Mouse (Mus musculus) kidney, adult 18-20 months (tissue): ENCODE measurements around the gene Ptprm.

Experiments used
- DNase-seq: peaks from one replicate; pipeline ENCODE4 v3.0.0; 2021

Gene Ptprm

DNA sequence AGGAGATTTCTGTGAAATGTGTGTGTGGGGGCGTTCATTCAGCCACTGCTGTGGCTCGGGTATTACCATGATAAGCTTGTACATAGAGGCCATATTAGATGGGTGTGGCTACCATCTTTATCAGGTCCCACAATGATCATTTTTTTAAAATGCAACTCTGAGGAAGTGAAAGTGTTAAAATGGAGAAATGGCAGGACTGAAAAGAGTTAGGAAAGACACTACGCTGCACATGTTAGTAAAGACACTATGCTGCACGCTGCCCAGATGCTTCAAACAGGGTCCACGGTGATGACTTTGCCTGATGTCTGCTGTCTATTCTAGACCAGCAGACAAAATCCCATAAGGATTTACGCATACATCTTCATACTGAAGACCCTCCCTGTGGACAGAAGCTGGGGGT is 298.6 kb downstream of the Ptprm start:
- no peak for DNase-seq

GRCm38 (mm10) chr17:67054202-67054601 is 300.1 kb downstream of the Ptprm start:
- no peak for DNase-seq

- no peak for DNase-seq
These were observed 301.5 kb downstream of the Ptprm start for GRCm38 (mm10) chr17:67052624-67053314.

DNA sequence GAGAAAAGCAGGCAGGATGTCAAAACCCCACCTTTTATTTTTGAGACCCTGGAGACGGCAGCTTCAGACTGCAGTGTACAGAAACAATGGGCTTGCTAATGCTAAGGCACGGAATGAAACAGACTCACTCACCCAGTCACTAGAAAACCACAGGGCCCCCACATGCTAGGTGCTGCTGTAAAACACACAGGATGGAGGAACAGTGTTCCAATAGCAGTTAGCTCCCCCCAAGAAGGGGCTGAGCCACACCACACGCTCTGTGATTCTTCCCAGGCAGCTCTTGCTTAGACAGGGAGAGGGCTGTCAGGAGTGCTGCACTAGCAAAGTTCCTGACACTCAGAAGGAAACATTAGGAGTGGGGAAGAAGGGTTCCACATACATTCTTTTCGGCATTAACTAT is 306.6 kb downstream of the Ptprm start:
- no peak for DNase-seq

DNA sequence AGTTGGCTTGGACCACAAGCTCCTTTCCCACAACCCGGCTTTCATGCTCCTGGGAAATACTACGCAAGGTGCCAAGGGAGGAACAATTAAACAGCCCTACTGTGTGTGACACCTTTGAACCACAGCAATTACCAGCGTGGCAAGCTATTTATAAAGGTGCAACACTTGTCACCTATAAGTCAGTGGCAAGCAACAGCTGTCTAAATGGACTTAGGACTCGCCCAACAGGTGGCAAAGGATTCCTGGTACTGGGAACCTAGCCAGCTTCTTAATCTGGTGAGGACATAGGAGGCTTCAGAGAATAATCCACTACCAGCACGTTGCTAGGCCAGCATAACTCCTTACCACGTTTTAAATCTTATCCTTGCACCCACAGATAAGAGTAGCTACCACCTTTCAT is 315.7 kb downstream of the Ptprm start:
- no peak for DNase-seq

DNA sequence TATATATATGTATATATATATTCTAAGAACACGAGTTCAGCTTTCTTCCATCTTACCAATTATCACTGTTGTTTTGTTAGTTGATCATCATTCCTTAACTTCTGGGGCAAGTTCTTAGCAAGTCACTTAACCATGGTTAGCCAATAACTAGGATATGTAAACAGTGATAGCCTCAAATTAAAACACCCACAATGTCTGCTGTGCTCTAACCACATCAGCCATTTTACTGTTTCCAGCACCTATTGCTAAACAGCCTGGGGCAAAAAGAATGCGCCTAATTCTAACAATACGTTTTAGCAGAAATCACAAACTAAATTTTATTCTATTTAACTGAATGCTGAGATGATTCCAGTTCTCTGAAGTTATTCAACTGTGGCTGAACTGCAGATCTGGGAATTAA is 320.7 kb downstream of the Ptprm start:
- no peak for DNase-seq

DNA sequence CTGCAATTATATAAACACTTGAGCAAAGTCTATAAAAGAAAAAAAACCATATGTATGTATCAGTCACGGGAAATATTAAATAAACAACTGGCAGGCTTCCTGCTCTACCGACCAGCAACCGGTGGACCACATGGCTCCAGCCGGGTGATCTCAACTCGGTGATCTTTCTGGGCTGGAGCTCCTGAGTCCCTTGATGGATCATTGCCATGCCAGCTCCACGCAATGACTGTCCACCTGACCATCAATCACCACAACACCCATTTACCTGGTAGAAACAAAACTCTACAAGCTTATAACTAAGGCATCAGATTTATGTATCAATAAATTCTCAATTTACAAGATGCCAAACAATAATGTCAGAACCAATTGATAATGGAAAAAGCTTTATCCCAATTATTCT is 322.2 kb downstream of the Ptprm start:
- DNase-seq: no peak

GRCm38 (mm10) chr17:67031341-67031740 is 322.9 kb downstream of the Ptprm start:
- no peak for DNase-seq

DNA sequence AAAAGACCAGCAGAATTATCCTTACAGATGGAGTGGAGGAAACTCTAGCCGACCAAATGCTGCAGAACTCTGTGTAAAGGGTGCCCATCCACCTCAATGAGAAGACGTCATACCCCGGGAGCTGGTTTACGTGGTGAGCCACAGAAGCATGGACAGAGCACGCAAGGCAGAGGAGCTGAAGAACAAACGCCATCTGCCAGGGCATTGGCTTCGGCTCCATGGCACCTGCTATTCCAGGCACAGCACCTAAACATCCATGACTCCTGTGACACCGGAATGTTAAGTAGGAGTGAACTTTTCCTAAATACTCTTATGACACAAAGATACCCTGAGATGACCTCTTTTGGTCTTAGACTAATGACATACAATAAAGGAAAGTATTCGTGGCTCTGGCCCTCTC is 327.0 kb downstream of the Ptprm start:
- no peak for DNase-seq

GRCm38 (mm10) chr17:67016501-67016900 is 337.8 kb downstream of the Ptprm start:
- DNase-seq: no peak

- DNase-seq: no peak
These were observed 341.0 kb downstream of the Ptprm start for GRCm38 (mm10) chr17:67013217-67013616.

DNA sequence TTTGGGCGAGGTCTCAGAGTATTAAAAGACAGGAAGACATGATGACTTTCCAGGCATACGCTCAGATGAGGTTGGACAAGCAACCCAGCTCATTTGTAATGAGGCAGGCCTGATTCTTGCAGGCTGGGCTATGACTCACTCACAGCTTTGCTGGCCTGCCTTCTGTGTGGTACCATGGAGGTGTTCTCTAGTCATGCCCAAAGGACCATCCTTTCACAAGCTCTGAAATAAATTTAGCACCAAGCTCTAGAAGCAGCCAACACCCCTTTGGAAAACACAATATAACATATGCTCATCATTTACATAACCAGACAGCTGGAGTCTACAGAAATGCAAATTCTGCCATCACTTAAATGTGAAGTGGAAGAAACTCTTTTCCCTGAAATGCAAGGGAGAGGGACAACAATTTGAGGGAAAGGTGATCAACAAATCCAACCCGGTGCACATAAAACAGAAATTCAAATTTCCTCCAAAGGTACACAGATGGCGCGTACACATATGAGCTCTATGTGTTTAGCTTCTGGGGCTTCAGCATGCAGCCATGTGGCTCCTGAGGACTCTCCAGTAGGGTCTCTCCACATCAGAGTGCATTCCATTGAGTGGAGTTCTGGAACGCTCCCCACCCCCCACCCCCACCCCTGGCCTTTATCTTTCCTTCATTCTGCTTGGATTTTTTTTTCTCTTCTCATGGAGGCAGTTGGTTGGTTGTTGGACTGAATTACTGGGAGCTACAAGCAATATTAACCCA is 342.2 kb downstream of the Ptprm start:
- no peak for DNase-seq

DNA sequence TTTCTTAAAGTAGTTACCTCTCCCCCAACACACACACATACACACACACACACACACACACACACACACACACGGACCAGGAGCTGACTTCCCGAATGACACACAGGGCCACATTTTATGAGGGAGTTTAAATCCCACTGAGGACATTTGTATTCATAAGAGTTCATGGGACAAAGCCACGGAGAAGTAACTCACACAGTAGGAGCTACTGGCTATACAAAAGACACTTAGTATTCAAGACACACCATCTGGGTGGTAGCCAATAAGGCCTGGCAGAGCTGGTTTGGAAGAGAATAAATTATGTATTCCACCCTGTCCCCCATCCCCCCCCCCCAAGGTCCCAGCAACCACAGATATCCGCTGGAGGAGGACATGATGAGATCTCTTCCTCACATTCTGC is 344.1 kb downstream of the Ptprm start:
- no peak for DNase-seq

GRCm38 (mm10) chr17:67008137-67008536 is 346.1 kb downstream of the Ptprm start:
- no peak for DNase-seq

- peak; percentile 74 for DNase-seq
These were observed 347.4 kb downstream of the Ptprm start for GRCm38 (mm10) chr17:67006740-67007385.

DNA sequence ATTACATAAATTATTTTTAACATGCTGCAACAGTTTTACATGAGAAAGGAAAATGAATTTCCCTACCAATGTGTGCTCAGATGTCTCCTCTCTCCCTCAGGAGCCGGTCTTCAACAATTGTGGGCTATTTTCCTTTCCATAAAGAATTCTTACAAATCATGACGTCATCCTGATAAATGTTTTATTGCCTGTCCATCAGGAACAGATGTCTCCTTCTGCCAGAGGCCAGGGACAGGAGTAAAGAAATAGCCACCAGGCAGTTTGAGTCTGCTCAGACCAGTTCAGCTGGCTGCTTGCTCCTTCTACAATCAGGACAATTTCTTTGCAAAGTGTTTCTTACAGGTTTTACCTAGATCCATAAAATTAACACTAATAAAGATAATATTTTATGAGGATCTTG is 357.4 kb downstream of the Ptprm start:
- no peak for DNase-seq

- DNase-seq: no peak
These were observed 358.2 kb downstream of the Ptprm start for GRCm38 (mm10) chr17:66996016-66996415.

GRCm38 (mm10) chr17:66991815-66992214 is 362.4 kb downstream of the Ptprm start:
- no peak for DNase-seq

DNA sequence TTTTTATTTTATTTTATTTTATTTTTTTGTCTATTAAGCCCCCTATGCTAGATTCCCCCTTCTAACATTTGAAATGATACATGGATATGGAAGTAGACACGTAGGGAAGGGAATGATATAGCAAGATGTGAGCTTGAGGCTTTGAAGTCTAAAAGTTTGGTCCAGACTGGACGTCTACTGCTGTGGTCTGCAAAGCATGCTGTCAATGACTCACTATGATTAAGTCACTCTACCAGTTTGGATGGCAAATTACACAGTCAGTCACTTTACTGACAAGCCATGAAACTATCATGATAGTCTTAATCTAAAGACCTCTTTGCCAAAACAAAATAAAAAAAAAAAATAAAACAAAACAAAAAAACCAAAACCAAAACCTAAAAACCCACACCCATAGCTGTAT is 363.5 kb downstream of the Ptprm start:
- DNase-seq: no peak

GRCm38 (mm10) chr17:66988014-66988413 is 366.2 kb downstream of the Ptprm start:
- DNase-seq: no peak

GRCm38 (mm10) chr17:66981649-66982048 is 372.6 kb downstream of the Ptprm start:
- no peak for DNase-seq

DNA sequence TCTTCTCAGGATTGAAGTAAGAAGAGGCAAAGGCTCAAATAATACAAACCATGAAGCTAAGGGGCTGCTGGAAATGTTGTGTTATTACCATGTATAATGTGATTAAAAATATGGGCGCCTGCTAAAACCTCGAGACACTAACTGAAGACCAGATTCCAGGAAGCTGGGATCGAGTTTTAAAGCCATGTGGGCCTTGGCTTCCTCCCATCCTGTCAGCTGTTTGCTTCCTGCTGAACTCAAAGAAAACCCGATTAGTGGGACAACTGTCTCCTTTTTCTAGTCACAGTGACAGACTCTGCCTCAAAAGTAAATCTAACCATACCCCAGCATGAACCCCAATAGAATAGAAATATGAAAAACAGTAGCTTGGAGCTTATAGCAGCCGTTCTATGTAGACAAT is 374.3 kb downstream of the Ptprm start:
- no peak for DNase-seq

DNA sequence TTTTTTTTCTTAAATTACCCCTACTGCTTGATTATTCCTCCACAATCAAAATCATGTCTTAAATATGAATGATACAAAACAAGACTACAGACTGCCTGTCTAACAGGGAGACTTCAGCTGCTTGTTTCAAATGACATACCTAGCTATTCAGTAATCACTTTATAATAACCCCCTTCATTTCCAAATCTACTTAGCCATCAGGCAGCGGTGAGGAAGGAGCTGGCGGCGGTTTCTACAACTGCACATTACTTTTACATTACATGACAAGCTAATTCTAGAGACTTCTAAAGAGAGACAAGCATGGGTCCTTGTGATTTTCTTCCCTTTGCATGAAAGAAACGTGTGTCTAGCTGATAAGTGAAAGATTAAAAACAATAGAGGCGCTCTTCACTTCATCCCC is 377.8 kb downstream of the Ptprm start:
- no peak for DNase-seq

- no peak for DNase-seq
These were observed 381.3 kb downstream of the Ptprm start for GRCm38 (mm10) chr17:66972976-66973375.
